Mouse (Mus musculus): ENCODE results near the gene Stxbp5. TPM values are rescaled to one million over a fixed set of nuclear protein-coding genes. Genes with fewer than 3 reads are reported as not detected.
A peak's percentile ranks its signal among the peaks of the same experiment; 100 is the strongest.

Gene Stxbp5
- 12.3 and 16.0 TPM in 2 replicates for total RNA-seq (2012; rRNA removed)
- polyA plus RNA-seq (2012; ENCODE audit: insufficient read depth in 1 of 2, insufficient read length in 2 of 2, low read depth in 1 of 2, low replicate concordance in 2 of 2, missing spikeins in 1 of 2) = 10 to 100 TPM; 19.6 to 82.2 TPM

GRCm38 (mm10) chr10:9901071-9901696 lies at the start of gene Stxbp5:
Gene Stxbp5, minus strand, starts transcription at chr10:9901079.
- Histone ChIP-seq H3K9ac (ENCODE audit: control insufficient read depth, low read depth, low read length, poor library complexity, severe bottlenecking) (peak within 1 kb of the TSS; percentile 98), H3K27me3 (ENCODE audit: control insufficient read depth in 1 of 2, insufficient read depth in 2 of 2, low read length in 2 of 2) (no peaks in the 10 kb centered on the region), H3K4me3 (ENCODE audit: control insufficient read depth in 1 of 2, insufficient read depth in 1 of 2, low read depth in 2 of 2, low read length in 2 of 2) (peak within 1 kb of the TSS; percentile 74 to 93), H3K9me3 (replicated peaks; ENCODE audit: insufficient read depth, low read length) (no peaks in the 10 kb centered on the region), H3K27ac (ENCODE audit: control insufficient read depth, low read depth, low read length) (peak within 1 kb of the TSS; percentile 81), H3K4me1 (ENCODE audit: control insufficient read depth in 1 of 2, insufficient read depth in 2 of 2, low read length in 2 of 2) (peaks cover 6 to 7% of the 10 kb centered on the region in 2 experiments; a peak in 3 of 4 replicates), H3K36me3 (ENCODE audit: control insufficient read depth in 1 of 2, insufficient read depth in 2 of 2, low read length in 2 of 2) (peaks cover 0 to 14% of the 10 kb centered on the region in 2 experiments; a peak in 3 of 4 replicates), H3K79me2 (ENCODE audit: control insufficient read depth, insufficient read depth, low read length, poor library complexity) (peaks cover 30% of the 10 kb centered on the region)
- TF ChIP-seq POLR2A (IDR thresholded peaks at IDR 0.05; ENCODE audit: control insufficient read depth in 1 of 2, insufficient read depth in 1 of 2, low read depth in 1 of 2, low read length in 2 of 2, poor library complexity in 1 of 2) = peak; percentile 68 to 84; a peak in 3 of 4 replicates
- TF ChIP-seq SMC3 (IDR thresholded peaks at IDR 0.05; ENCODE audit: low read depth, low read length) = no peak
- no peak for TF ChIP-seq CHD2 (IDR thresholded peaks at IDR 0.05; ENCODE audit: low read length)
- peak; percentile 68; the same call in 1 of the 2 replicates for TF ChIP-seq ZMIZ1 (IDR thresholded peaks at IDR 0.05; ENCODE audit: low read depth, low read length)
- TF ChIP-seq NELFE (IDR thresholded peaks at IDR 0.05; ENCODE audit: low read depth, low read length) = peak; percentile 66
- TF ChIP-seq USF1 (IDR thresholded peaks at IDR 0.05; ENCODE audit: low read depth, low read length) = no peak
- TF ChIP-seq CHD1 (IDR thresholded peaks at IDR 0.05; ENCODE audit: low read depth, low read length) = no peak
- peak; percentile 60; the same call in 1 of the 2 replicates for TF ChIP-seq SIN3A (IDR thresholded peaks at IDR 0.05; ENCODE audit: low read length)
- no peak for TF ChIP-seq ZKSCAN1 (IDR thresholded peaks at IDR 0.05; ENCODE audit: low read depth, low read length)
- 0 out of 2 replicates have a peak, but pooled peaks have one; percentile 21 for TF ChIP-seq TCF12 (IDR thresholded peaks at IDR 0.05; ENCODE audit: low read depth, low read length)
- TF ChIP-seq MXI1 (IDR thresholded peaks at IDR 0.05; ENCODE audit: low read depth, low read length) = peak; percentile 63
- TF ChIP-seq BHLHE40 (IDR thresholded peaks at IDR 0.05; ENCODE audit: borderline replicate concordance, low read depth, low read length) = no peak
- TF ChIP-seq NRF1 (IDR thresholded peaks at IDR 0.05; ENCODE audit: insufficient read depth, low read depth, low read length, poor library complexity, severe bottlenecking) = peak; percentile 81
- no peak for TF ChIP-seq KAT2A (conservative IDR thresholded peaks at IDR 0.05; ENCODE audit: low read depth, low read length)
- TF ChIP-seq HCFC1 (IDR thresholded peaks at IDR 0.05; ENCODE audit: low read depth, low read length) = peak; percentile 32
- TF ChIP-seq E2F4 (IDR thresholded peaks at IDR 0.05; ENCODE audit: borderline replicate concordance, low read depth, low read length) = no peak
- peak; percentile 82 for DNase-seq (ENCODE audit: low read depth, low spot score)

GRCm38 (mm10) chr10:9912395-9912794 lies 11.5 kb upstream of the Stxbp5 start:
- no peak overlapping the region for H3K9ac ChIP-seq (ENCODE audit: control insufficient read depth, low read depth, low read length, poor library complexity, severe bottlenecking)
- H3K4me1 ChIP-seq (ENCODE audit: control insufficient read depth in 1 of 2, insufficient read depth in 2 of 2, low read length in 2 of 2) = no peaks in the 10 kb centered on the region
- H3K79me2 ChIP-seq (ENCODE audit: control insufficient read depth, insufficient read depth, low read length, poor library complexity) = no peaks in the 10 kb centered on the region
- no peaks in the 10 kb centered on the region for H3K9me3 ChIP-seq (replicated peaks; ENCODE audit: insufficient read depth, low read length)
- TF ChIP-seq TAL1 (IDR thresholded peaks at IDR 0.05; ENCODE audit: low read length) = no peak
- no peak for TF ChIP-seq POLR2AphosphoS2 (IDR thresholded peaks at IDR 0.05; ENCODE audit: low read length)
- TF ChIP-seq TBP (IDR thresholded peaks at IDR 0.05; ENCODE audit: low read depth, low read length) = no peak
- TF ChIP-seq MYB (IDR thresholded peaks at IDR 0.05; ENCODE audit: low read depth, low read length) = no peak
- TF ChIP-seq CHD2 (IDR thresholded peaks at IDR 0.05; ENCODE audit: low read length) = no peak
- no peak for TF ChIP-seq ZC3H11A (IDR thresholded peaks at IDR 0.05; ENCODE audit: low read depth, low read length)
- no peak for TF ChIP-seq ETS1 (IDR thresholded peaks at IDR 0.05; ENCODE audit: low read depth, low read length)
- TF ChIP-seq MAZ (IDR thresholded peaks at IDR 0.05; ENCODE audit: low read depth, low read length) = no peak
- no peak for TF ChIP-seq GATA1 (IDR thresholded peaks at IDR 0.05; ENCODE audit: low read depth, low read length)
- no peak for TF ChIP-seq CHD1 (IDR thresholded peaks at IDR 0.05; ENCODE audit: low read depth, low read length)
- no peak for TF ChIP-seq SIN3A (IDR thresholded peaks at IDR 0.05; ENCODE audit: low read length)
- no peak for TF ChIP-seq ZNF384 (IDR thresholded peaks at IDR 0.05; ENCODE audit: low read depth, low read length)
- TF ChIP-seq POLR2A (IDR thresholded peaks at IDR 0.05; ENCODE audit: control insufficient read depth in 1 of 2, insufficient read depth in 1 of 2, low read depth in 1 of 2, low read length in 2 of 2, poor library complexity in 1 of 2) = no peak
- TF ChIP-seq USF2 (IDR thresholded peaks at IDR 0.05; ENCODE audit: borderline replicate concordance in 1 of 2, insufficient read depth in 1 of 2, low read depth in 1 of 2, low read length in 2 of 2) = no peak
- TF ChIP-seq KAT2A (conservative IDR thresholded peaks at IDR 0.05; ENCODE audit: low read depth, low read length) = no peak
- no peak for TF ChIP-seq RAD21 (IDR thresholded peaks at IDR 0.05; ENCODE audit: low read depth, low read length)
- TF ChIP-seq NELFE (IDR thresholded peaks at IDR 0.05; ENCODE audit: low read depth, low read length) = no peak
- TF ChIP-seq CTCF (IDR thresholded peaks at IDR 0.05 in 2 of 3, conservative IDR thresholded peaks at IDR 0.05 in 1 of 3; ENCODE audit: control insufficient read depth in 1 of 3, insufficient read depth in 1 of 3, low read depth in 2 of 3, low read length in 3 of 3, poor library complexity in 1 of 3, severe bottlenecking in 1 of 3) = no peak
- H3K27me3 ChIP-seq (ENCODE audit: control insufficient read depth in 1 of 2, insufficient read depth in 2 of 2, low read length in 2 of 2) = no peaks in the 10 kb centered on the region; a peak in 1 of 4 replicates
- no peaks in the 10 kb centered on the region for H3K36me3 ChIP-seq (ENCODE audit: control insufficient read depth in 1 of 2, insufficient read depth in 2 of 2, low read length in 2 of 2)
- H3K27ac ChIP-seq (ENCODE audit: control insufficient read depth, low read depth, low read length) = no peak overlapping the region
- H3K4me3 ChIP-seq (ENCODE audit: control insufficient read depth in 1 of 2, insufficient read depth in 1 of 2, low read depth in 2 of 2, low read length in 2 of 2) = no peak overlapping the region
- DNase-seq (ENCODE audit: low read depth, low spot score) = no peak

Data from MEL (cell line).